Mouse (Mus musculus) liver, adult 2 months (tissue): Measurements from ENCODE around the gene Mfap3. TPM values are rescaled to one million over a fixed set of nuclear protein-coding genes. Genes with fewer than 3 reads are reported as not detected.

Experiments
- DNase-seq: peaks from one replicate; pipeline ENCODE4 v3.0.0-alpha.2; 2011; ENCODE audit warnings: low read depth, low spot score; ENCODE audit errors: extremely low read depth
- H3K27ac ChIP-seq: fragments of 200-500 bp; replicated peaks from 2 replicates; pipeline ENCODE4 v1.5.1; 2012; ENCODE audit warnings: low read depth, mild to moderate bottlenecking, control low read depth, inconsistent platforms, low read length; ENCODE audit not compliant: insufficient read depth
- H3K27me3 ChIP-seq: fragments of 200-500 bp; 2 replicates; pipeline ENCODE4 v1.6.1; 2012; ENCODE audit warnings: mild to moderate bottlenecking, moderate library complexity, low read length, inconsistent platforms; ENCODE audit not compliant: control insufficient read depth, insufficient read depth
- H3K36me3 ChIP-seq: fragments of 200-500 bp; 2 replicates; pipeline ENCODE4 v1.6.1; 2012; ENCODE audit warnings: low read length, inconsistent platforms; ENCODE audit not compliant: control insufficient read depth, insufficient read depth
- H3K4me1 ChIP-seq: fragments of 200-500 bp; 2 replicates; pipeline ENCODE4 v1.6.1; 2011; ENCODE audit warnings: low read length; ENCODE audit not compliant: control insufficient read depth, insufficient read depth
- H3K4me3 ChIP-seq: fragments of 200-500 bp; 2 replicates; pipeline ENCODE4 v1.5.1; 2011; ENCODE audit warnings: low read depth, mild to moderate bottlenecking, control low read depth, low read length, moderate library complexity; ENCODE audit not compliant: insufficient read depth
- H3K79me2 ChIP-seq: fragments of 200-500 bp; 2 replicates; pipeline ENCODE4 v1.6.1; 2012; ENCODE audit warnings: inconsistent platforms, mild to moderate bottlenecking, low read length, moderate library complexity; ENCODE audit not compliant: control insufficient read depth, insufficient read depth
- H3K9ac ChIP-seq: fragments of 200-500 bp; 2 replicates; pipeline ENCODE4 v1.6.1; 2012; ENCODE audit warnings: low read depth, mild to moderate bottlenecking, control low read depth, inconsistent platforms, low read length
- CTCF ChIP-seq: fragments of 200-500 bp; IDR thresholded peaks from 2 replicates; pipeline ENCODE4 v1.5.1; 2011; ENCODE audit warnings: low read depth, low read length, control low read depth
- POLR2A ChIP-seq: fragments of 200-500 bp; IDR thresholded peaks from 2 replicates; pipeline ENCODE4 v1.6.1; 2011; ENCODE audit warnings: low read length, control low read depth; ENCODE audit not compliant: insufficient read depth; ENCODE audit errors: extremely low read depth
- WGBS: fragments of 180-500 bp; shearing (Covaris S2); methylation state at CpG from one replicate; pipeline ENCODE4 v1.1.7; 2018; 5-methylcytosine and 5-hydroxymethylcytosine counted together
- polyA plus RNA-seq: library from polyadenylated mRNA; depleted of rRNA; stranded (reverse); fragments of >200 nt; gene quantifications from 2 replicates; pipeline ENCODE4 v1.2.3, GENCODE M21; 2012
- total RNA-seq: library from RNA; depleted of rRNA; stranded (reverse); fragments of >200 nt; gene quantifications from 2 replicates; pipeline ENCODE4 v1.2.3, GENCODE M21; 2014

Gene Mfap3
- total and polyA plus RNA-seq, 2 experiments = 5.1 to 6.7 TPM

DNA sequence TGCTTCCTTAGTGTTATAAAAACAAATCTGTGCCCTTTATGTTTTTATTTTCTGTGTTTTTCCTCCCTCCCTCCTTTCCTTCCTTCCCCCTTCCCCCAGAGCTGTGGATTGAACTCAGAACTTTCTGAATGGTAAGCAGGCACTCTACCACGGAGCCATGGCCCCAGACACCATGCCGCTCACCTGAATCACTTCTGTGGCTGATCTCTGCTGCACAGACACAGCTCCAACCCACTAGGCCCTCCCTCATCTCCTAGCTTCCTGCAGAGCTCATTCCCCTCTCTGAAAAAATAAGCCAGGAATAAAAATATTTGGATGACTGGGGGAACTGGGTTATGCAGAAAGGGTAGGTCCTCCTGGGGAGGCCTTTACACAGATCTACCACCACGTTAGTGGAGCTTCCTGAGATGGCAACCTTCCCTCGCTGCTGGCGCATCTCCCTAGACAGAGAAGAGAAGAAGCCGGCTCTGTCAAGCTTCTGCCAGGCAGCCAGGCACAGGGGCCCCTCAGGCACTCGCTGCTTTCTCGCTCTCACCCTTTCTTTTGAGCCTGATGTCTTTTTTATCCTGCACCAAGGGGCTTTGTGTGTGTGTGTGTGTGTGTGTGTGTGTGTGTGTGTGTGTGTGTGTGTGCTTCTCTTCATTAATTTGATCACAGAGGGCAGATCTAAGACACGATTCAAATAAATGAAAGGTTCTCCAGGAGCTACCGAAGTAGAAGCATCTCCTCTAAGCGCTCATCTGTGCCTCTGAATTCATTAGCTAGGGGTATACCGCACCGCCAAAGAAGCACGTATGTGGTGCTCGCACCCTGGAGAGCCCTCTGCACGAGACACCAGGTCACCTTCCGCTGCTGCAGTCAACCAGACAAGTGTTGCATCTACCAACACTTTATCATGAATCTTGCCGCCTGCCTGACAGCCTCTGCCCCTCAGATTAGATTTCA, 47.9 kb downstream of the Mfap3 start:
- no peak for DNase-seq

DNA sequence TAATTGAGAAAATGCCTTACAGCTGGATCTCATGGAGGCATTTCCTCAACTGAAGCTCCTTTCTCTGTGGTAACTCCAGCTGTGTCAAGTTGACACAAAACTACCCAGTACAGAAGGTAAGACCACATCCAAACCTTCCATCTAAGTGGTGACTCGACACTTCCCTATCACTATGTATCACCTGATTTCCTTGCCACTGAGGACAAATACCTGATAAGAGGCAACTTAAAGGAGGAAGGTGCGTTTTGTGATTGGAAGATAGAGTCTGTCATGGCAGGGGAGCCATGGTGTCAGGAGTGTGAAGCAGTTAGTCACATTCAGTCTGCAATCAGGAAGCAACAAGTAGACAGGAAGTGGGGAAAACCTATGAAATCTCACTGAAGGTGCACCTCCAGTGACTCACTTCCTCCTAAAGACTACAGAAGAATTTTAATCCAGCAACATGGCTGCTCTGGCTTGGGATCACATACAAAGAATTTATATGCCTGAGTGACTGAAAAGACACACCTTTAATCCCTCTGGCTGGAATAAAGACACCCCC, 50.6 kb downstream of the Mfap3 start:
- Histone ChIP-seq H3K9ac (no peak overlapping the region), H3K4me3 (no peak overlapping the region), H3K36me3 (no peaks in the 10 kb centered on the region), H3K27me3 (no peaks in the 10 kb centered on the region; the same call in 1 of the 2 replicates), H3K4me1 (no peaks in the 10 kb centered on the region), H3K79me2 (no peaks in the 10 kb centered on the region), H3K27ac (no peak overlapping the region)
- DNase-seq = no peak
- TF ChIP-seq POLR2A (no peak), CTCF (no peak)
- 78% methylated on average over 2 of the region's 2 CpGs for WGBS

More for the DNA sequence above, 47.9 kb downstream of the Mfap3 start:
- Histone ChIP-seq H3K79me2 (no peaks in the 10 kb centered on the region), H3K4me3 (no peak overlapping the region), H3K4me1 (no peaks in the 10 kb centered on the region), H3K9ac (no peak overlapping the region), H3K36me3 (no peaks in the 10 kb centered on the region), H3K27me3 (no peaks in the 10 kb centered on the region; the same call in 1 of the 2 replicates), H3K27ac (no peak overlapping the region)
- TF ChIP-seq CTCF (no peak), POLR2A (no peak)
- whole genome bisulfite sequencing = 55% methylated on average over 18 of the region's 18 CpGs

DNA sequence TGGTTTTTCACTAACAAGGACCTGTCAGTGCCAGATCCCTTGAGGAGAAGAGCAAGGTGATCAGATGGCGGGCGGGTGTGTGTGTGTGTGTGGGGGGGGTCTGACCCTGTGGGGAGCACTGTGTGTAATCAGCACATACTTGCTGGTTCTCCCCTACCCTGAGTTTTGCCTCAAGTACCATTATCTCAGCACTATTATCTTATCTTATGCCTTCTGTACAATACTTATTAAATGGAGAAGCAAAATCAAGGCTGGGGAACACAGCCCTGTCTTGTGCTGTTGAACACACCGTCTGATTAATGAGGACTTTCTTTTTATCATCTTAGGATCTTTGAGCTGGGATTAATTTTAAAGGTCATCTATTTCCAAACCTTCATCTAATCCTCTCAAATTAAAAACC, 52.6 kb downstream of the Mfap3 start:
- H3K79me2 ChIP-seq = no peaks in the 10 kb centered on the region
- H3K9ac ChIP-seq = no peak overlapping the region
- H3K27me3 ChIP-seq = no peaks in the 10 kb centered on the region; the same call in 1 of the 2 replicates
- H3K4me3 ChIP-seq = no peak overlapping the region
- no peak for DNase-seq
- H3K4me1 ChIP-seq = no peaks in the 10 kb centered on the region
- TF ChIP-seq POLR2A = no peak
- TF ChIP-seq CTCF = no peak
- no peak overlapping the region for H3K27ac ChIP-seq
- H3K36me3 ChIP-seq = no peaks in the 10 kb centered on the region
- WGBS = 83% methylated on average over 3 of the region's 3 CpGs

DNA sequence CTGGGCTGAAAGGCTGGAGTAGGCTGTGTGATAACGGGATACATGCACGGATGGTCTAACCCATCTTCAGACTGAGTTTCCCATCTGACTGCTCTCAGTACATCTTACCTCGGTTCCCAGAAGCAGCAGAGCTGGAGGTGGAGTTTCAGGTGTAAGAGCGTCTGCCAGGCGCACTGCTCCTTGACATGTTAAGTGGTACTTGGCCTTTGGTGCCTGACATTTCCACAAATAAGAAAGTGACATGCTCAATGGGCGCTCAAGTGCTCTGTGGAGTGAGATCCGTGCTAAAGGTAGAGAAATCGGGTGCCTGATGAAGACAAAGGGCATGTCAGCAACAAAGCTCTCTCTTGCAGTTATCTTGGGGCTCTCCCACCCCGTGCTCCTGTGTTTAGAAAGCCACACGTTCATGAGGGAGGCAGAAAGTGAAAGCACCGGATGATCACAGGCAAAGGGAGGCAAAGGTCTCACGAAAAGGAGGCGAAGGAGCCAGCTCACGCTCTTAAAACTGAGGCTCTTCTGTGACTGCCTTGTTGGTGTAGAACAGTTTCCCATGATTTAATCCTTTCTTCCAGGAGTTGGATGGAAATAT, 55.3 kb downstream of the Mfap3 start:
- Histone ChIP-seq H3K27ac (no peak overlapping the region), H3K4me3 (no peak overlapping the region), H3K9ac (no peak overlapping the region), H3K27me3 (no peaks in the 10 kb centered on the region; the same call in 1 of the 2 replicates), H3K79me2 (no peaks in the 10 kb centered on the region), H3K4me1 (no peaks in the 10 kb centered on the region), H3K36me3 (no peaks in the 10 kb centered on the region)
- WGBS = 47% methylated on average over 14 of the region's 14 CpGs
- DNase-seq = no peak
- TF ChIP-seq POLR2A = no peak
- TF ChIP-seq CTCF = no peak

DNA sequence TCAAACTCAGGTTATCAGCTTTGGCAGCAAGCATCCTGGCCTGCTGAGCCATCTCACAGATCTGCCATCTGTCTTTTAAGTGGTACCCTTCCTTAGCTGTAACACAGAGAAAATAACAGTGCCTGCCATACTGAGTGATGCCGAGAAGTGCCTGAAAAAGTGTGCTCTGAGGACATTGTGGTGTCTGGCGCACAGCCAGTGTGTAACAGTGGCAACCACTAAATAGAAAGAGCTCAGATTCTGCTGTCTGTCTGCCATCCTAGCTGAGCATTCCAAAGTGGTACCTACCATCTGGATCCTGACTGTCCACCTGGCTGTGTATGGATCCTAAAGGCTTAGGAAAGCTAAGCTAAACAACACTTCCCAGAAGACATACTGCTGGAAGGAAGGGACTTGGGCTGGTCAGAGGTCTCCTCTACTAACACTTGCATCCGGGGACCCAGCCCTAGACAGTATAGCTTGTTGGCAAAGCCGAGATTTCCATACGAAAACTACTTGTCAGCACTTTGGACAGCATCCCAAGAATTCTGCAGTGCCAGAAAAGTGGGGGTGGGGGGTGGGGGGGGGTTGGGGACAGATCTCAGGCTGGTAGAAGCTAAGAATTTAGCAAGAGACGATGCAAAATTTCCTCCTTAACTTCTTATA, 58.5 kb downstream of the Mfap3 start:
- Histone ChIP-seq H3K4me1 (no peaks in the 10 kb centered on the region), H3K27me3 (no peaks in the 10 kb centered on the region), H3K4me3 (no peak overlapping the region), H3K36me3 (no peaks in the 10 kb centered on the region), H3K79me2 (no peaks in the 10 kb centered on the region), H3K27ac (no peak overlapping the region), H3K9ac (no peak overlapping the region)
- TF ChIP-seq CTCF = no peak
- TF ChIP-seq POLR2A = no peak
- DNase-seq = no peak
- WGBS = 83% methylated on average over 6 of the region's 6 CpGs
